Mouse (Mus musculus): ENCODE measurements around the gene Abhd17a.

GRCm38 (mm10) chr10:80578131-80578750 lies 11.9 kb downstream of the Abhd17a start:
- TF ChIP-seq POLR2A (IDR thresholded peaks at IDR 0.05; ENCODE audit: control insufficient read depth, extremely low read depth, insufficient read depth, low read length, poor library complexity) (peak; percentile 49; the same call in 1 of the 2 replicates), CTCF (IDR thresholded peaks at IDR 0.05; ENCODE audit: borderline replicate concordance, control insufficient read depth, extremely low read depth, insufficient read depth, low read length, poor library complexity) (peak; percentile 98)

Measured in thymus, adult 2 months (tissue).